Mouse (Mus musculus) mouse embryonic stem cell (cell line): ENCODE measurements around the gene Gak.

Experiments
- in situ Hi-C, 2 experiments: fragments of 300-500 bp; cut with MboI; formaldehyde crosslinking; loops; 1 replicate in 1 of 2; 3 replicates in 1 of 2; pipeline ENCODE4 v1.14.3; 2019 to 2020; ENCODE audit warnings: low sequenced_read_pairs in 2 of 2, low pct_unique_long_range_greater_than_20kb in 1 of 2, mixed read lengths in 1 of 2; ENCODE audit not compliant: unreplicated experiment in 1 of 2

Gak gene

DNA sequence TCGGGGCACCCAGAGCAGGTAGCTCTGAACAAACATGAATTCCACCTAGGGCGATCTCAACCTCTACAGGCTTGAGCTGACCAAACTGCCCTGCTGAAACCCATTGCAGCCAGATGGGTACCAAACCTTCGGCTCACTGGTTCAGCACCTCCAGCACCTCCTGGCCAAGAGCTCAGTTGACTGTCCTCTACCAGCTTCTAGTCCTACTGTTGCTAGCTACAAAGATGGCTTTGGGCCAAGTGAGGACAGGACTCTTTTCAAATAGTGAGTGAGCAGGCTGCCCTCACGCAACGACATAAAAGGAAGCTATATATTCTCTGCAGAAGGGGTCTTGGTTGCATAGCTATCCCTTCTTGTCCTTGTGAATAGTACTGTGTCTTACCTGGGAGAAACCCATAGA lies 81.9 kb downstream of the Gak start:
- in situ Hi-C loops = no loop called here

DNA sequence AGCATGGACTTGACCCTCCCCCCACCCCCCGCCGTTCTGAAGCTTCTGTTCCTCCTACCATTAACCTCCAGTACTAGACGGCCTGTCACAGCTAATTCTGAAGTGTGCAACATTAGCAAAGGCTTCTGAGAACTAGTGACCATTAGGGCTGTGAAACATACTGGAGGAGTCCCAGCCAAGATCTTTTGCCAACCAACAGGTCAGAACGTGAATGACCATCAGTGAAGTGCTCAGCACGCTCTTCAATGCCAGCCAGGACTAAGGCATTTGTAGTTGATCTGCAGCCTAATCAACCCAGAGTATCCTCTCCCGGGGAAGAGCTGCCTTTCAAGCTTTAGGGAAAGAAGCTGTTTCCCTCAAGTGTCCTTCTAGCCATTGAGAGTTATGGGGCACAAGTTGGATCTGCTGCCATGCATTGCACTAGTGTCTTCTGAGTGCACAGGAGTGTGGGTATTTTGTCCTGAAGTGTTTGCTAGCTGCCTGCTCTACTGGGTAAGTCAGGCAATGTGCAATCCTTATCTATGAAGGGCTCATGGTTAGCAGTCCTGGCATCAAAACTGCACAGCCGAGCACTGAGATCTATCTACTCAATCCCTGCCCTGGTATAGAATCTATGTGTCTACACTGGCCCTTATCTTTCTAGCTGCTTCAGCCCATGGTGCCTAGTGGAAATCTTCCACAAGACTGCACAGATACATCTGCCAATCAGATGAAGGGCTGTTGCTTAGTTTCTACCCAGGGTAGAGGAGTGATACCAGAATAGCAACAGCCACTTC lies 85.9 kb downstream of the Gak start:
- in situ Hi-C loops = no loop called here

DNA sequence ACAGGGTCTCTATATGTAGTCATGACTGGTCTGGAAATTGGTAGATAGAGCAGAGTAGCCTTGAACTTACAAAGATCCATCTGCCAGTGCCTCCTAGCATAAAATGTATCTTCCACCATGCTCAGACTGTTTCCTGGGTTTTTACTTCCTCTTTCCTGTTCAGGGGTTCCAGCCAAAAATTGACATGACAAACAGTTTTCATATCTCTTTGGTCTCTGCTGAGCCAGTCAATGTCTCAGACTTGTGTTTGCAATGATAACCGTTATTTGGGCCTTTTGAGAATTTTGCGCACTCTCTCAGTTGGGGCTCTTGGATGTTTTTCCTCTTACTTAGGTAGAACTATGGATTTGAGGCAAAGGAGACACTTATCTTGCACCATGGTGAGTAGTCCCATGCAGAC lies 95.4 kb downstream of the Gak start:
- in situ Hi-C loops = no loop called here

DNA sequence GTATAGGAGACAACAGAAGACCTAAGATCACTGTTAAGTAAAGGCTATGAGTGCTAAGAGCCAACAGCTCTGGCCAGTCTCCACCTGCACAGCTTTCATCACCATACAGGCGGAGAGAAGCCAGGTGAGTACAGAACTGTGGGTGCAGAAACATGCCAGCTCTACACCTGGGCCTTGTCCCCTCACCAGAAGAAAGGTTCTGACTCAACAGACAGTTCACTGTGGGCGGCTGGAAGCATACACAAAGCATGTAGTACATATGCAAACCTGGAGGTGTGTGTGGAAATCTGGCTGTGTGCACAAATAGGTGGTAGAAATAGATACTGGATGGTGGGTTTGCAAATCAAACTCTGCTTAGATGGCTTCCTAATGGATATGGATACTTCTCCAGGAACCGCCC lies 107.0 kb downstream of the Gak start:
- in situ Hi-C loops = no loop called here

DNA sequence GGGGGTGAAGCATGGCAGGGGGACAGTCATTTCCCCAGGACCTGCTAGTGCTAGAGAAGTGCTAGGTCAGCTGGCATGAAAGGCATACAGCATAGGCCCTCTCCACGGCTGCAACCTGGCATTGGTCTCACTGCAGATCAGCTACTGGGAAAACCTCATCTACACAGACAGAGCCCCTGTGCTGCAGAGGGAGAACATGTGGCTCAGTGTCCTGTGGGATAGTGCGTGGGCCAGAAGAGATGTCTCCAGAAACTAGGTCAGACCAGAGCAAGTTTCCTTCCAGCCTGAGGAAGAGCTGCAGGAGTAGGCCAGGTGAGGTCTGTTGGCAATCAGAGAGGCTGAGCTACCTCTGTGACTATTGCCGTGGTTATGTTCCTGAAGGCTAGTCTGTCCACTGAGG lies 107.7 kb downstream of the Gak start:
- in situ Hi-C loops = no loop called here

DNA sequence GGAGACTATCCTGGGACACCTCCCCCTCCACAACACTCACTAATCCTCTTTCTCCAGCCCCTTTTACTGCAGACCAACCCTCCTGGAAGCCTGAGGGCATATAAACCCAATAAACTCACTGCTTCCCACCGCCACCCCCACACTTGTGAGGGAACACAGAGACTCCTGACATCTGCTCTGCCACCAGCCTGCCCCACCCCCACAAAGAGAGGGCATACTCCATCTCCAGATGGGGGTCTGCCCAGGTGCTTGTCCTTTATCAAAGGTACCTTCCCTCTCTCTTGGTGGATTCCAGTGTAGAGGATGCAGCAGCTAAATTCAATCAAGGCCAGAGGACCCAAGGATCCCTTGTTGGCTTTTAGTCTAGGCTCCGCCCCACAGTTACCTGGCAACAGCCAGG lies 108.5 kb downstream of the Gak start:
- in situ Hi-C loops = no loop called here

DNA sequence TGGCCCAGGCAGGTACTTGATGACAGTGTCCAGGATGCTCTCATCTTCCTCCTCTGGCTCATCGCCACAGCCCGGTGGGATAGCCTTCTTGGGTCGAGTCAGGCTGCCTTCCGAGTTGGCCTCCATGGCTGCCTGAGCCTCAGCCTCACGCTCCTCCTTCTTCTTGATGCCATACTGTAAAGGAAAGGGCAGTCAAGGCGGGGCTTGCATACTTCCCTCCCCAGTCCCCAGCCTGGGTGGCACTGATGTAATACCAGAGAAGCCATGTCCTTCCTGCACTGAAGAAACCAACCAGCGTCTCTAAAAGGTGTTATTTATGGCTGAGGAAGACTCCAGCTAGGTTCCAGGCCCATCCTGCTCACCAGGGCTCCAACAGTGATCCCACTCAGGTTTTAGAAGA lies 109.4 kb downstream of the Gak start:
- in situ Hi-C loops = no loop called here
